ENCODE assay signal across 28 mouse cellular contexts in genomic region chr11:59187706-59188105, GRCm38 (mm10). TPM values are rescaled to one million over a fixed set of nuclear protein-coding genes. Genes with fewer than 3 reads are reported as not detected.
DNase-seq lines count a peak whose midpoint lies in the region; ATAC-seq lines count a peak whose summit lies in the region.
"Had no signal": no experiment of that assay in that cellular context is flagged by ENCODE, and none has a peak within 500 bp of the region (broad histone marks: within the 10 kb centered on the region; RNA-seq: fewer than 3 reads in every experiment).

No protein-coding gene starts in this region.

- no peaks in the 10 kb centered on the region for H3K9me3 ChIP-seq in hindbrain, embryonic 13.5 days
- H3K9me3 ChIP-seq in hindbrain, embryonic 12.5 days (replicated peaks): no peaks in the 10 kb centered on the region
- H3K9me3 ChIP-seq in neural tube, embryonic 15.5 days (replicated peaks): no peaks in the 10 kb centered on the region
- H3K9me3 ChIP-seq: limb, embryonic 15.5 days; liver, embryonic 15.5 days; neural tube, embryonic 12.5 days had no signal

- peaks cover 32% of the 10 kb centered on the region for H3K4me1 ChIP-seq in hindbrain, embryonic 13.5 days (replicated peaks)
- H3K4me1 ChIP-seq in hindbrain, embryonic 12.5 days: peaks cover 15% of the 10 kb centered on the region
- peaks cover 42% of the 10 kb centered on the region for H3K4me1 ChIP-seq in neural tube, embryonic 15.5 days

- peak; percentile 73 for DNase-seq in retina, adult 2 months (ENCODE audit: low read depth, low spot score)
- no peak for DNase-seq in retina, embryonic 14.5 days (ENCODE audit: low spot score)
- no peak for DNase-seq in left cerebral cortex, adult 9 months (ENCODE audit: low spot score in 2 of 2)
- DNase-seq in thymus, postnatal 0 days (ENCODE audit: low spot score): no peak
- DNase-seq: adrenal gland, adult 8-10 months; cerebellum, adult 8-10 months; cerebellum, postnatal 36 days; gastrocnemius, postnatal 36 days; heart, adult 18-20 months; heart, postnatal 36 days; kidney, adult 8-10 months; kidney, postnatal 10 days; lung, embryonic 14.5 days; lung, postnatal 14 days; right cerebral cortex, adult 18-20 months; thymus, postnatal 14 days had no signal

- no peaks in the 10 kb centered on the region for H3K27me3 ChIP-seq in hindbrain, embryonic 13.5 days
- H3K27me3 ChIP-seq in hindbrain, embryonic 12.5 days: no peaks in the 10 kb centered on the region
- no peaks in the 10 kb centered on the region for H3K27me3 ChIP-seq in neural tube, embryonic 15.5 days (replicated peaks)
- H3K27me3 ChIP-seq: CH12.LX; limb, embryonic 15.5 days; liver, embryonic 15.5 days; neural tube, embryonic 12.5 days had no signal

- WGBS in hindbrain, embryonic 13.5 days: 86% methylated on average over 6 of the region's 6 CpGs
- 87% methylated on average over 6 of the region's 6 CpGs for WGBS in hindbrain, embryonic 12.5 days
- WGBS in neural tube, embryonic 15.5 days: 72% methylated on average over 6 of the region's 6 CpGs

- no peak for ATAC-seq in hindbrain, embryonic 13.5 days (ENCODE audit: low FRiP score)
- no peak for ATAC-seq in hindbrain, embryonic 12.5 days (ENCODE audit: low FRiP score)
- no peak for ATAC-seq in neural tube, embryonic 15.5 days (ENCODE audit: low FRiP score)
- ATAC-seq: forebrain, embryonic 14.5 days; midbrain, embryonic 16.5 days had no signal

- no peak overlapping the region for H3K27ac ChIP-seq in hindbrain, embryonic 13.5 days
- H3K27ac ChIP-seq in hindbrain, embryonic 12.5 days: no peak overlapping the region
- no peak overlapping the region for H3K27ac ChIP-seq in neural tube, embryonic 15.5 days (replicated peaks)
- H3K27ac ChIP-seq: hindbrain, embryonic 14.5 days; limb, embryonic 15.5 days; liver, embryonic 15.5 days; neural tube, embryonic 12.5 days had no signal

- H3K9ac ChIP-seq in hindbrain, embryonic 13.5 days: peak overlapping the region; percentile 51; the same call in 1 of the 2 replicates
- H3K9ac ChIP-seq in hindbrain, embryonic 12.5 days: no peak overlapping the region
- H3K9ac ChIP-seq in neural tube, embryonic 15.5 days (replicated peaks): 0 out of 2 replicates have a peak overlapping the region, but pooled peaks have one; percentile 5
- H3K9ac ChIP-seq: hindbrain, embryonic 14.5 days; limb, embryonic 15.5 days; liver, embryonic 15.5 days; lung, embryonic 14.5 days; neural tube, embryonic 12.5 days had no signal

- H3K4me2 ChIP-seq in hindbrain, embryonic 13.5 days: no peak overlapping the region
- H3K4me2 ChIP-seq in hindbrain, embryonic 12.5 days (replicated peaks): no peak overlapping the region
- no peak overlapping the region for H3K4me2 ChIP-seq in neural tube, embryonic 15.5 days
- H3K4me2 ChIP-seq: heart, embryonic 11.5 days; hindbrain, embryonic 14.5 days; limb, embryonic 15.5 days; liver, embryonic 15.5 days; lung, embryonic 14.5 days; neural tube, embryonic 12.5 days had no signal

- peaks cover 42% of the 10 kb centered on the region for H3K36me3 ChIP-seq in hindbrain, embryonic 13.5 days
- peaks cover 25% of the 10 kb centered on the region for H3K36me3 ChIP-seq in hindbrain, embryonic 12.5 days
- H3K36me3 ChIP-seq in neural tube, embryonic 15.5 days: peaks cover 37% of the 10 kb centered on the region

- H3K4me3 ChIP-seq in hindbrain, embryonic 13.5 days: no peak overlapping the region
- no peak overlapping the region for H3K4me3 ChIP-seq in hindbrain, embryonic 12.5 days
- H3K4me3 ChIP-seq in neural tube, embryonic 15.5 days (replicated peaks): no peak overlapping the region
- H3K4me3 ChIP-seq: limb, embryonic 15.5 days; liver, embryonic 15.5 days; neural tube, embryonic 12.5 days had no signal

RNA-seq across cellular contexts. Expression of gene Guk1, which starts 4.3 kb away (rescaled TPM):
- 177 and 182 TPM in 2 replicates for polyA plus RNA-seq in hindbrain, embryonic 13.5 days (2015; fragmentation: Nextera tagmentation; extraction: Ambion mirVana)
- polyA plus RNA-seq in hindbrain, embryonic 12.5 days (2016; fragmentation: Nextera tagmentation; extraction: Ambion mirVana): 107 and 112 TPM in 2 replicates
- polyA plus RNA-seq in neural tube, embryonic 15.5 days (2015; fragmentation: Nextera tagmentation; extraction: Ambion mirVana): 225 and 262 TPM in 2 replicates
- 92.3 and 93.0 TPM in 2 replicates for polyA plus RNA-seq in thymus, postnatal 0 days (2015; fragmentation: Nextera tagmentation; extraction: Ambion mirVana)

RNA-seq across cellular contexts. Expression of gene Gjc2, which starts 4.7 kb away (rescaled TPM):
- 0.14 and 0.17 TPM in 2 replicates for polyA plus RNA-seq in hindbrain, embryonic 13.5 days (2015; fragmentation: Nextera tagmentation; extraction: Ambion mirVana)
- 0.27 and 0.28 TPM in 2 replicates for polyA plus RNA-seq in hindbrain, embryonic 12.5 days (2016; fragmentation: Nextera tagmentation; extraction: Ambion mirVana)
- polyA plus RNA-seq in neural tube, embryonic 15.5 days (2015; fragmentation: Nextera tagmentation; extraction: Ambion mirVana): 0.29 and 0.42 TPM in 2 replicates
- polyA plus RNA-seq in thymus, postnatal 0 days (2015; fragmentation: Nextera tagmentation; extraction: Ambion mirVana): 0.18 and 0.26 TPM in 2 replicates
- polyA plus RNA-seq: embryonic facial prominence, embryonic 11.5 days had no signal

RNA-seq across cellular contexts. Expression of gene Mrpl55, which starts 14.6 kb away (rescaled TPM):
- 92.9 and 96.8 TPM in 2 replicates for polyA plus RNA-seq in hindbrain, embryonic 13.5 days (2015; fragmentation: Nextera tagmentation; extraction: Ambion mirVana)
- polyA plus RNA-seq in hindbrain, embryonic 12.5 days (2016; fragmentation: Nextera tagmentation; extraction: Ambion mirVana): 76.1 and 84.6 TPM in 2 replicates
- polyA plus RNA-seq in neural tube, embryonic 15.5 days (2015; fragmentation: Nextera tagmentation; extraction: Ambion mirVana): 99.3 and 103 TPM in 2 replicates
- 106 and 110 TPM in 2 replicates for polyA plus RNA-seq in thymus, postnatal 0 days (2015; fragmentation: Nextera tagmentation; extraction: Ambion mirVana)

RNA-seq across cellular contexts. Expression of gene 2310033P09Rik, which starts 20.4 kb away (rescaled TPM):
- 30.0 and 32.9 TPM in 2 replicates for polyA plus RNA-seq in hindbrain, embryonic 13.5 days (2015; fragmentation: Nextera tagmentation; extraction: Ambion mirVana)
- 29.6 and 31.9 TPM in 2 replicates for polyA plus RNA-seq in hindbrain, embryonic 12.5 days (2016; fragmentation: Nextera tagmentation; extraction: Ambion mirVana)
- polyA plus RNA-seq in neural tube, embryonic 15.5 days (2015; fragmentation: Nextera tagmentation; extraction: Ambion mirVana): 27.3 and 28.6 TPM in 2 replicates
- polyA plus RNA-seq in thymus, postnatal 0 days (2015; fragmentation: Nextera tagmentation; extraction: Ambion mirVana): 36.6 and 45.7 TPM in 2 replicates

RNA-seq across cellular contexts. Expression of gene Iba57, which starts 24.2 kb away (rescaled TPM):
- polyA plus RNA-seq in hindbrain, embryonic 13.5 days (2015; fragmentation: Nextera tagmentation; extraction: Ambion mirVana): 6.2 and 7.3 TPM in 2 replicates
- 6.6 and 7.5 TPM in 2 replicates for polyA plus RNA-seq in hindbrain, embryonic 12.5 days (2016; fragmentation: Nextera tagmentation; extraction: Ambion mirVana)
- polyA plus RNA-seq in neural tube, embryonic 15.5 days (2015; fragmentation: Nextera tagmentation; extraction: Ambion mirVana): 7.5 and 8.3 TPM in 2 replicates
- polyA plus RNA-seq in thymus, postnatal 0 days (2015; fragmentation: Nextera tagmentation; extraction: Ambion mirVana): 5.3 and 5.7 TPM in 2 replicates
